Mouse (Mus musculus): ENCODE results near the gene Grid2.

DNA sequence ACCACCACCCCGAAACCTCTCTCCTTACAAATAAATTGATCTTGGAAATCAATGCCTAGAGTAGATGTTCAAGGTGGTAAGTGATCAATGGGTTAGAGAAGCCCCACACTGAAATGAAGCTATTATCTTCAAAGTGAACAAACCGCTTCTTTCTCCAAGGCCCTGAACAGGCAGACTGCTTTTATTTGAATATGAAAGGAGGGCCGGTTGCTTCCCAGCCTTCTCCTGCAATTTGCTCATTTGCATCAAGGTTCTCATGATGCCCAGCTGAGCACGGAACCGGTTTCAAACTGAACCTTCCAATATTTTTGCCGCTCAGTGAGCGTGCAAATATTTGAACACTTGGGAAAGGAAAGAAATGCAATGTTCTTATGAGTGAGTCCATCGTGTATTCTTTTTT lies 1392.5 kb downstream of the Grid2 start:
- TF ChIP-seq CTCF (IDR thresholded peaks at IDR 0.05; ENCODE audit: borderline replicate concordance, control insufficient read depth, extremely low read depth, insufficient read depth, low read length, poor library complexity) (no peak), POLR2A (IDR thresholded peaks at IDR 0.05; ENCODE audit: control insufficient read depth, extremely low read depth, insufficient read depth, low read length, poor library complexity) (no peak)
